Mouse (Mus musculus) C2C12 (cell line): ENCODE data around the gene Nrros.

Experiments
- CTCF ChIP-seq: IDR thresholded peaks from one replicate; pipeline ENCODE4 v1.5.1; 2011; ENCODE audit not compliant: control insufficient read depth, insufficient read depth, insufficient read length
- FOSL1 ChIP-seq: IDR thresholded peaks from one replicate; pipeline ENCODE4 v1.8.0; 2011; ENCODE audit warnings: mild to moderate bottlenecking, low read length; ENCODE audit not compliant: poor library complexity, insufficient read depth, severe bottlenecking
- MAX ChIP-seq: IDR thresholded peaks from one replicate; pipeline ENCODE4 v1.6.1; 2011; ENCODE audit warnings: mild to moderate bottlenecking, control low read depth
- MYOG ChIP-seq: IDR thresholded peaks from one replicate; pipeline ENCODE4 v1.6.1; 2011; ENCODE audit not compliant: control insufficient read depth, insufficient read length; ENCODE audit errors: extremely low read depth
- USF1 ChIP-seq: IDR thresholded peaks from one replicate; pipeline ENCODE4 v1.6.1; 2011; ENCODE audit warnings: low read depth, mild to moderate bottlenecking, control low read depth, moderate library complexity

DNA sequence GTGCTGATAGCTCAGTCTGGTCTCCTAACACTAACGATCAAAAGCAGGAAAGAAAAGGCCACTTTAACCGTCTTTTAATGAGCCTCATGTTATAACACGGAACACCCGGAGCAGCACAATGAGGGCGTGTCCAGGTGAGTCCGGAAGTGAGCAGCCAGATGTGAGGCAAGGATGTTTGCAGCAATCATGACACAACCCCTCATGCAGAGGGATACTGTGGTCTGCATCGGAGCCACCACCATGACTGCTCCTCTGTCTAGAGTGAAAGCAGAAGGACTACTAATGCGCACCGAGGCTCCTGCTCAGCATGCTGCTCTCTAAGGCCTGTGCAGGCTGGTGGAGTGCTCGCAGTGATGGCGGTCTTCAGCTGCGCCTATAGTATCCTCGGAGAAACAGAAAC, 63.1 kb downstream of the Nrros start:
- no peak for TF ChIP-seq MYOG
- TF ChIP-seq CTCF: no peak
- TF ChIP-seq USF1: no peak
- TF ChIP-seq MAX: no peak
- no peak for TF ChIP-seq FOSL1
